Mouse (Mus musculus): Measurements from ENCODE around the gene Psma1.

Gene Psma1

GRCm38 (mm10) chr7:114275372-114276004 lies 430 bp downstream of the Psma1 start:
- no peak for DNase-seq (ENCODE audit: low read depth)

- no peak for DNase-seq (ENCODE audit: low read depth)
Observed at GRCm38 (mm10) chr7:114268446-114268845, 7.5 kb downstream of the Psma1 start.

- DNase-seq (ENCODE audit: low read depth) = peak; percentile 92
Observed at GRCm38 (mm10) chr7:114253885-114254833, 21.8 kb downstream of the Psma1 start, which contains the start of gene Copb1. TSS of gene Copb1 (minus strand) at chr7:114254711.

GRCm38 (mm10) chr7:114251684-114252083 lies 24.2 kb downstream of the Psma1 start:
- DNase-seq (ENCODE audit: low read depth) = peak; percentile 28

GRCm38 (mm10) chr7:114233980-114234379 lies 41.9 kb downstream of the Psma1 start:
- DNase-seq (ENCODE audit: low read depth) = no peak

- no peak for DNase-seq (ENCODE audit: low read depth)
Observed at GRCm38 (mm10) chr7:114232982-114233381, 42.9 kb downstream of the Psma1 start.

- DNase-seq (ENCODE audit: low read depth) = no peak
Observed at GRCm38 (mm10) chr7:114231857-114232256, 44.1 kb downstream of the Psma1 start.

- no peak for DNase-seq (ENCODE audit: low read depth)
Observed at GRCm38 (mm10) chr7:114226521-114226920, 49.4 kb downstream of the Psma1 start.

- no peak for DNase-seq (ENCODE audit: low read depth)
Observed at GRCm38 (mm10) chr7:114220433-114220832, 55.5 kb downstream of the Psma1 start.

GRCm38 (mm10) chr7:114216908-114217307 lies 59.0 kb downstream of the Psma1 start:
- DNase-seq (ENCODE audit: low read depth) = no peak
